Mouse (Mus musculus) small intestine, adult 2 months (tissue): ENCODE results near the gene St8sia2. TPM values are rescaled to one million over a fixed set of nuclear protein-coding genes. Genes with fewer than 3 reads are reported as not detected.
A peak's percentile ranks its signal among the peaks of the same experiment; 100 is the strongest.

Experiments used
- H3K27ac ChIP-seq: fragments of 200-500 bp; 2 replicates; pipeline ENCODE4 v1.5.1; 2012; ENCODE audit warnings: low read depth, low read length, control low read depth, inconsistent platforms; ENCODE audit not compliant: insufficient read depth
- H3K27me3 ChIP-seq: fragments of 200-500 bp; 2 replicates; pipeline ENCODE4 v1.6.1; 2012; ENCODE audit warnings: mild to moderate bottlenecking, moderate library complexity, low read length, inconsistent platforms; ENCODE audit not compliant: control insufficient read depth, insufficient read depth
- H3K36me3 ChIP-seq: fragments of 200-500 bp; 2 replicates; pipeline ENCODE4 v1.6.1; 2012; ENCODE audit warnings: mild to moderate bottlenecking, low read length, control low read depth, inconsistent platforms; ENCODE audit not compliant: control insufficient read depth, insufficient read depth
- H3K4me1 ChIP-seq: fragments of 200-500 bp; 2 replicates; pipeline ENCODE4 v1.6.1; 2012; ENCODE audit warnings: low read length, inconsistent platforms, mixed read lengths; ENCODE audit not compliant: control insufficient read depth, insufficient read depth, insufficient read length
- H3K4me3 ChIP-seq: fragments of 200-500 bp; 2 replicates; pipeline ENCODE4 v1.5.1; 2012; ENCODE audit warnings: low read depth, mild to moderate bottlenecking, control low read depth, inconsistent platforms, low read length, moderate library complexity
- CTCF ChIP-seq: fragments of 200-500 bp; IDR thresholded peaks from 2 replicates; pipeline ENCODE4 v1.5.1; 2012; ENCODE audit warnings: low read depth, mild to moderate bottlenecking, control low read depth, inconsistent platforms, low read length, moderate library complexity, mixed read lengths; ENCODE audit not compliant: insufficient replicate concordance, insufficient read length; ENCODE audit errors: extremely low read depth
- POLR2A ChIP-seq: fragments of 200-500 bp; IDR thresholded peaks from 2 replicates; pipeline ENCODE4 v1.6.1; 2012; ENCODE audit warnings: low read depth, mild to moderate bottlenecking, control low read depth, inconsistent platforms, low read length, moderate library complexity
- WGBS: fragments of 180-500 bp; shearing (Covaris S2); methylation state at CpG from one replicate; pipeline ENCODE4 v1.1.7; 2018; 5-methylcytosine and 5-hydroxymethylcytosine counted together
- polyA plus RNA-seq: library from polyadenylated mRNA; depleted of rRNA; stranded (reverse); fragments of >200 nt; gene quantifications from 2 replicates; pipeline ENCODE4 v1.2.3, GENCODE M21; 2012

Gene St8sia2
- polyA plus RNA-seq, 1 experiment = 0.18 TPM

GRCm38 (mm10) chr7:74043562-74044138, 30.2 kb upstream of the St8sia2 start:
- Histone ChIP-seq H3K36me3 (no peaks in the 10 kb centered on the region), H3K4me3 (no peak overlapping the region), H3K27me3 (no peaks in the 10 kb centered on the region), H3K27ac (no peak overlapping the region), H3K4me1 (no peaks in the 10 kb centered on the region)
- TF ChIP-seq CTCF = no peak
- TF ChIP-seq POLR2A = no peak
- WGBS = 40% methylated on average over 13 of the region's 13 CpGs

- H3K4me3 ChIP-seq = no peak overlapping the region
- no peak for TF ChIP-seq POLR2A
- peak; percentile 87; the same call in 1 of the 2 replicates for TF ChIP-seq CTCF
- 18% methylated on average over 5 of the region's 5 CpGs for WGBS
- no peaks in the 10 kb centered on the region for H3K4me1 ChIP-seq
- H3K36me3 ChIP-seq = no peaks in the 10 kb centered on the region
- no peaks in the 10 kb centered on the region for H3K27me3 ChIP-seq
- H3K27ac ChIP-seq = no peak overlapping the region
Measured at GRCm38 (mm10) chr7:74025007-74025406, 11.5 kb upstream of the St8sia2 start.

DNA sequence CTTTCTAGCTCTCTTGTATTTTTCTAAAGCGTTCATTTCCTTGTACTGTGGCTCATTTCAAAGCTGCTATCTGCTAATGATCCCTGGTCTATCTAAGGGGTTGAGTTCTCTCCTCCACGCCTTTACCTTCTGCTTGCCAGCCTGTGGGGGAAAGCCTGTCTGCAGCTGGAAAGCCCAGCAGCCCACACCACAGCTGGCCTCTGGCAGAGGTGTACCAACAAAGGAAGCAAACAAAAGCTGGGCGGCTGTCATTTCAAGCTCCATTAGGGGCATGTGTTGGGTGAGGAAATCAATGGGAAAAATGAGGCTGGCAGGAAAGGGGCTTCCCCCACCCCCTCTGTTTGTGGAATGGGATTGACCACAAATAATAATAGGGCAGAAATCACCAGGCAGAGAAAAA, 10.7 kb upstream of the St8sia2 start:
- 40% methylated on average over 3 of the region's 3 CpGs for WGBS
- H3K4me3 ChIP-seq = no peak overlapping the region
- H3K27ac ChIP-seq = no peak overlapping the region
- no peaks in the 10 kb centered on the region for H3K4me1 ChIP-seq
- no peaks in the 10 kb centered on the region for H3K36me3 ChIP-seq
- no peak for TF ChIP-seq CTCF
- TF ChIP-seq POLR2A = no peak
- H3K27me3 ChIP-seq = no peaks in the 10 kb centered on the region

DNA sequence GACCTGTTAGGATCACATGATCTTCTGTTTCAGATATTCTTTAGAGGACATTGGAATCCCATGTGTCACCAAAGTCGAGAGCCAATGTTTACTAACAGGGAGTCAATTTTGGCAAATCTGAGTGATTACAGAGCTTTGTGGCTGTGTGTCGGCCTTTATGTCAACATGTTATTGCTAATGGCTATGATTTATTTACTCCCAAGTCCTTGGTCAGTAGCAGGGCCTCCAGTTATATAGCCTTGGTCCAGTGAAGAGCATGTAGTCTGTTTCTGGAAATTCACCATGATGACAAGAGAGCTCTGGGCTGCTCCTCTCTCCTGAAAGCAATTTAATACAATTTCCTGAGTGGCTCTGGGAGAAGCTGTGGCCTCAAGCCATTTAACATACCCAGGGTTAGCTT, 9.1 kb upstream of the St8sia2 start:
- Histone ChIP-seq H3K4me1 (no peaks in the 10 kb centered on the region), H3K27ac (no peak overlapping the region), H3K36me3 (no peaks in the 10 kb centered on the region), H3K4me3 (no peak overlapping the region), H3K27me3 (no peaks in the 10 kb centered on the region)
- TF ChIP-seq CTCF (no peak), POLR2A (no peak)
- 22% methylated on average over 2 of the region's 2 CpGs for WGBS

- H3K36me3 ChIP-seq = no peaks in the 10 kb centered on the region
- WGBS = 79% methylated on average over 6 of the region's 6 CpGs
Measured at GRCm38 (mm10) chr7:74021771-74022170, 8.3 kb upstream of the St8sia2 start.

DNA sequence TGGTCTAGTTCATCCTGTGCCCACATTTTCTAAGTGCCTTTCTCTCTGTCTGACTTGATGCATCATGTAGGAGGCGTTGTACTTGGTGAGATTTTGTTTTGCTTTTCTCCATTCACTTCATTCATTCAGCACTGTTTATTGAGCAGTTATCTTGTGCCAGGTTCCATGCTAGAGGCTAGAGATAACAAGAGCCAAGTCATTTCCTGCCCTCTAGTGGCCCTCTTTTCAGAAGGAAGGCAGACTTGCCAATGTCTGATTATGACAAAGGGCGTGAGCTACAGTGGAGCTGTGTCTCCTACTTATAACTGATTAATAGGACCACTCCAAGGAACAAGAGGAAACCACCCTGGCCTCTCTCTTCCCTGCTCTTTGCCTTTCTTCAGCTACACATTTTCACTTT, 3.1 kb upstream of the St8sia2 start:
- H3K4me3 ChIP-seq = no peak overlapping the region
- no peak overlapping the region for H3K27ac ChIP-seq
- H3K27me3 ChIP-seq = peaks cover 19% of the 10 kb centered on the region
- H3K4me1 ChIP-seq = peaks cover 4% of the 10 kb centered on the region; the same call in 1 of the 2 replicates
- WGBS = 54% methylated on average over 2 of the region's 2 CpGs
- TF ChIP-seq CTCF = no peak
- no peak for TF ChIP-seq POLR2A
- no peaks in the 10 kb centered on the region for H3K36me3 ChIP-seq

More at GRCm38 (mm10) chr7:74021771-74022170, 8.3 kb upstream of the St8sia2 start:
- no peak overlapping the region for H3K27ac ChIP-seq
- TF ChIP-seq CTCF (no peak), POLR2A (no peak)
- no peaks in the 10 kb centered on the region for H3K4me1 ChIP-seq
- no peaks in the 10 kb centered on the region for H3K27me3 ChIP-seq
- H3K4me3 ChIP-seq = no peak overlapping the region

GRCm38 (mm10) chr7:74012858-74013600, 461 bp downstream of the St8sia2 start:
- H3K4me3 ChIP-seq = peak overlapping the region; percentile 58
- peaks cover 19% of the 10 kb centered on the region for H3K27me3 ChIP-seq
- H3K4me1 ChIP-seq = peaks cover 4% of the 10 kb centered on the region; the same call in 1 of the 2 replicates
- H3K27ac ChIP-seq = no peak overlapping the region
- WGBS = 2% methylated on average over 70 of the region's 70 CpGs
- TF ChIP-seq CTCF (no peak), POLR2A (no peak)
- H3K36me3 ChIP-seq = no peaks in the 10 kb centered on the region
